Mouse (Mus musculus) myocyte (in vitro differentiated cells): ENCODE data around the gene Shq1.

Source experiments
- E2F4 ChIP-seq: IDR thresholded peaks from one replicate; pipeline ENCODE4 v1.6.1; 2011; ENCODE audit warnings: mild to moderate bottlenecking, control low read depth, moderate library complexity; ENCODE audit not compliant: insufficient read depth
- POLR2A ChIP-seq: IDR thresholded peaks from one replicate; pipeline ENCODE4 v1.6.1; 2011; ENCODE audit warnings: low read depth, mild to moderate bottlenecking, control low read depth, moderate library complexity; ENCODE audit not compliant: insufficient read length

DNA sequence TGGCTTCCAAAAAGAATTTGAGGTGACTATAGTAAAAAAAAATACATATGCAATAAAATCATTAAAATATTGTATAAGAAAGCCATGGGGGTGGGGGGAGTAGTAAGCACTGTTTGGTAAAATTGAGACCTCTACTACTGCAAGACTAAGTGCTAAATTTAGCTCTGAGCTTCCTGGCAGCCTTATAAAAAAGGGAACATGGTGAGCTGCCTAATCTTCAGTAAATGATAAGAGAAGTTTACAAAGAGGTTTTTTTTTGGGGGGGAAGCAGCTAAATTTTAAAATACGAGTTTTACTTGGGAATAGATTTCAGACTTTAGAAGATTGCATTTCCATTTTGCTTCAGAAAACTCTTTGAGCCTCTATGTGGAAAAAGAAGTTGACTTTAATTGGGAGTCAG is 37.3 kb upstream of the Shq1 start:
- no peak for TF ChIP-seq POLR2A
- no peak for TF ChIP-seq E2F4
